Mouse (Mus musculus) lung, adult 10 weeks (tissue): ENCODE data around the gene Xlr4a. TPM values are rescaled to one million over a fixed set of nuclear protein-coding genes. Genes with fewer than 3 reads are reported as not detected.

ENCODE experiments used
- polyA plus RNA-seq: library from polyadenylated mRNA; stranded (reverse); fragments of 350-450 nt; fragmentation: Illumina TruSeq; extraction: RNeasy Lipid Tissue Mini Kit (QIAGEN cat#74804); gene quantifications from one replicate; pipeline ENCODE4 v1.2.3, GENCODE M21; 2014; ENCODE audit warnings: low read depth, low replicate concordance; ENCODE audit not compliant: insufficient read depth

Xlr4a gene
- polyA plus RNA-seq: 2.3 TPM

DNA sequence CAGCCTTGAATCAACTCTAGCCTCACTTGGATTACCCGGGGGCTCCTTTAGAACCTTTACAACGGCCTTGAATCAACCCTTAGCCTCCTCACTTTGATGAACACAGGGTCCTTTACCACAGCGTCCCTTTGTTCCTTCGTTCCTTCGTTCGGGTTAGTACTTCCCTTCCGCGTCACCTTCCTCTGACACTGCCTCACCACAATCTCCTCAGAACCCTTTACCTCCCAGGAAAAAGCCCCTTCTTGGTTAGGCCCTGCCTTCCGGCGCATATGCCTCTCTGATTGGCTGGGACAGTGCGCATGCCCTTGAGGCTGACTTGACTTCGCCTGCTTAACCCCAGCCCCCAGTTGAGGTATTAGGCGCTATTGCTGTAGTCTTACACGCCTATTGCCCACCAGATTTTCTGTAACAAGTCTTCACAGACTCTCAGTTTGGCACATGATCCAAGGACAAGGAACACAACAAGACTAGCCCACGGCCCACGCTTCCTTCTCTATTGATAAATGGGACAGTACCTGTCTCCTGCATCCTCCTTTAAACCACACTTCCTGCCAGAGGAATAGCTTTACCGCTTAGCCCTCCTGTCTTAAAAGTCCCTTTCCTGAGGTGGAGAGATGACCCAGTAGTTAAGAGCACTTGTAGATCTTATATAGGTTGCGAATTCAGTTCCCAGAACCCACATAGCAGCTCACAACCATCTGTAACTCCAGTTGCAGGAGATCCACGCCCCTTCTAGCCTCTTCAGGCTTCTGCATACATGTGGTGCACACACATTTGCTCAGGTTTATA, at the start of gene Xlr4a:
Gene Xlr4a (minus strand): TSS at position 212 of the 789 bp plus-strand sequence.

DNA sequence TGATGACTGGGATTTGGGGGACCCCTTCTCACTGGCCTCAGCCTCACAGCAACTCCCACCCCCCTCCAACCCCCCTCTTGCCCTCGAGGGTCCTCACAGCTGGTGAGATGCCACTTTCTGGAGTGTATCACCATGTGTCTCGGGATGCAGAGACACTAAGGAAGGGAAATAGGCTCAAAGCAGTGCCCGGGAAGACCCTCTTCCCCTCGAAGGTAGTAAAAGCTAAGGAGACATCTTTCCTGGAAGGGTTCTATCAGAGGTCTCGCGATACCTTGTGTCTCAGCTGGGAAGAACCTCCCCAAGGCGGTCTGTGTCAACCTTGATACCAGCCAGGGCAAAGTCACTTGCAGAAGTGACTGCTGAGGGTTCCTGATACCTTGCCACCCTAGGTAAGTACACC, 34.5 kb upstream of the Xlr4a start, which contains the start of gene Gm14685:
Gene Gm14685 (plus strand): TSS at position 301 of the 400 bp plus-strand sequence.

DNA sequence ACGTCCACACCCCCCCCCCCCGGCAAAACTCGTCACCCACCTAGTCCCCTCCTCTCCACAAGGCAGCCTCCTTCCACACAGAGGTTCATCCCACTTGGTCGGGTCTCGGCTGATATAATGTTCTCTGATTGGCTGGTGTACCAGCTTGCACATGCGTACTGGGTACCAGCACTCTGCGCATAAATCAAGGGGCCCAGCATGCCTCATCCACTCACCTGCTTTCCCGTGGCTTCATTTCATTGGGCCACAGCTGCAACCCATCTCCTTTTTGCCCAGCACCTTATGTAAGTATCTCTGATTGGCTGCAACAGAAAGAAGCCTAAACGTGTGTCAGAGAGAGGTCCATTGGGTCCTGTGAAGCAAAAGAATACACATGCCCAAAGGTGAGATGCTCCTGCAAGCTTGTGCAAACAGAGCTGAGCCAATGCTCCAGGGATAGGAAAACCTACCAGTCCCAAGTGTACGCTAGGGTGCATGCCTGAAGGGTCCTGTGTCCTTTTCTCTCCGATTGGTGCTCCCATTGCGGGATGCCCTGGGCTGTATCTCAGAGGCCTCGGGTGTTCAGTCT, 14.7 kb upstream of the Xlr4a start, which contains the start of gene Xlr3a:
Gene Xlr3a (minus strand): TSS at position 155 of the 568 bp plus-strand sequence.

DNA sequence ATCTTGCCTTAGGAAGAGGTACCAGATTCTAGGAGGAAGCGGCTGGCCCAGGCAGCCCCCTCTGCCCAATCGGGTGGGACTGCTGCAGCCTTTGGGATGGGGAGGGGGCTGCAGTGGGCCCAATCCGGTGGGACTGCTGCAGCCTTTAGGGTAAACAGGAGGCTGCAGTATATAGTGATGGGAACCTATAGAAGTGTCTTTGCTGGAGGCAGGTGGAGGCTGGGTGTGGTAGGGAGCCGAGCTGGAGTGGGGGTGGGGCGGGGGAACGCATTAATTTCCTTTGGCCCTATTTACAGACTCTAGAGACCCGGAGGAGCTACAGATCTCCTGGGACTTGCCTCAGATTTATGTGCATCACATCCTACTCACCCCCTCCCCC, 17.9 kb downstream of the Xlr4a start, which contains the start of gene Pnma3:
Gene Pnma3 (plus strand): TSS at position 373 of the 379 bp plus-strand sequence.

DNA sequence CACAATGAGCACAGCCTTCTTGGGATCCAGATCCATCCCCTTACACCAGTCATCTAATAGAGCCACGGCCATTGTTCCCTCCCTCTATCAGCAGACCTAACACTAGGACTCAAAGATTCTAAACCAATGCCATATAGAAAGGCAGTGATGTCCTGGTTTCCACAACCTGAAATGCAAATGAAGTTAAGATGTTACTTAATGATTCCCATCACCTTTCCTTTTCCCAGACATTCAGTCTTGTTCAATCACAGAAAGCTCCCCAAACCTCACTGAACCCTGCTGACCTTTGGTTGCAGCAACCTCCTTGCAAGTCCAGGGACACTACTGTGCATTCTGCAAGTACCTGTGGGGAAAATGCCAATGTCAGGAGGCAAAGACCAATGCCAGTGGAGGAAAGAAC, 45.3 kb downstream of the Xlr4a start, which contains the start of gene Pnma5:
Gene Pnma5 (minus strand): TSS at position 101 of the 400 bp plus-strand sequence.

Other genes starting within 250 kb of the Xlr4a start
- 80.2 TPM for gene Cetn2, start 164.1 kb downstream of the Xlr4a start, polyA plus RNA-seq
- gene Nsdhl, start 163.9 kb downstream of the Xlr4a start, polyA plus RNA-seq: 14.0 TPM
- gene Zfp185, start 95.1 kb downstream of the Xlr4a start, polyA plus RNA-seq: 4.2 TPM
- gene Pnma5, start 45.4 kb downstream of the Xlr4a start, polyA plus RNA-seq: not detected
- gene Pnma3, start 17.7 kb downstream of the Xlr4a start, polyA plus RNA-seq: not detected
- gene Xlr3a, start 14.6 kb upstream of the Xlr4a start, polyA plus RNA-seq: 0.30 TPM
- gene Gm14685, start 34.6 kb upstream of the Xlr4a start, polyA plus RNA-seq: not detected
- gene Xlr5b, start 66.3 kb upstream of the Xlr4a start, polyA plus RNA-seq: not detected
- 0.70 TPM for gene DXBay18, start 67.0 kb upstream of the Xlr4a start, polyA plus RNA-seq
- not detected for gene Spin2d, start 94.5 kb upstream of the Xlr4a start, polyA plus RNA-seq
- gene Xlr3b, start 109.7 kb upstream of the Xlr4a start, polyA plus RNA-seq: 1.1 TPM
- 3.0 TPM for gene Xlr4b, start 131.9 kb upstream of the Xlr4a start, polyA plus RNA-seq
- gene F8a, start 145.8 kb upstream of the Xlr4a start, polyA plus RNA-seq: 6.4 TPM
- 1.5 TPM for gene Xlr4c, start 160.7 kb upstream of the Xlr4a start, polyA plus RNA-seq
- not detected for gene Xlr3c, start 182.9 kb upstream of the Xlr4a start, polyA plus RNA-seq
- gene Xlr5a, start 210.5 kb upstream of the Xlr4a start, polyA plus RNA-seq: not detected
- gene Xlr5c, start 210.5 kb upstream of the Xlr4a start, polyA plus RNA-seq: not detected